Mouse (Mus musculus) gastrocnemius, adult 8-10 months (tissue): ENCODE measurements around the gene Lman1l. TPM values are rescaled to one million over a fixed set of nuclear protein-coding genes. Genes with fewer than 3 reads are reported as not detected.
A peak's percentile ranks its signal among the peaks of the same experiment; 100 is the strongest.

Source experiments
- DNase-seq, 2 experiments: peaks; one replicate each; pipeline ENCODE4 v3.0.0; 2022; ENCODE audit warnings: low spot score in 2 of 2
- total RNA-seq, 4 experiments: library from RNA; stranded (reverse); gene quantifications; 2 replicates each; pipeline ENCODE4 v1.2.4; 2022

Lman1l gene
- total RNA-seq, 4 experiments from 2014 or later: not detected

- DNase-seq: peak; percentile 81 to 89
Measured at GRCm38 (mm10) chr9:57644944-57645893, 24.6 kb upstream of the Lman1l start.

DNA sequence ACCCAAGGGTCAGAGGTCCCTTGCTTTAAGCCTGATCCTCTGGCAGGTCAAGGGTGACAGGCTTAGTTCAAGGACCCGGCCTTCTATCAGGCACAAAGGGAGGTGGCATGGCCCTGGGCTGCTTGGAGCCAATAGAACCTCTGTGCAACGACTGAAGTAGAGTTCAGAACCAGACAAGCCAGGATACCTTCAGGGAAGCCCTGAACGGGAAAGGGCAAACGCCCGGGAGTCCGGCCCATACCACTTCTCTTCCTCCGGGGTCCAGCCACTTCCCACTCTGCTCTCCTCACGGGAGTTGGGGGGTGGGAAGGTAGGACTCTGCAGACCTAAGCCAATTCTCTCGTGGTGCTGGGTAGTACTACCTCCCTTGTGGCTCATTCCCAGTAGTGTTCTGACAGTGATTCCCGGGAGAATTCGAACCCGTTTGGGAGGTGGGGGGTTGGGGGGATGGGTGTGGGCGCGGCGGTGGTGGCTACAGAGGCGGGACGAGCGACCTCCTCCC is 23.9 kb upstream of the Lman1l start:
- DNase-seq: no peak

DNA sequence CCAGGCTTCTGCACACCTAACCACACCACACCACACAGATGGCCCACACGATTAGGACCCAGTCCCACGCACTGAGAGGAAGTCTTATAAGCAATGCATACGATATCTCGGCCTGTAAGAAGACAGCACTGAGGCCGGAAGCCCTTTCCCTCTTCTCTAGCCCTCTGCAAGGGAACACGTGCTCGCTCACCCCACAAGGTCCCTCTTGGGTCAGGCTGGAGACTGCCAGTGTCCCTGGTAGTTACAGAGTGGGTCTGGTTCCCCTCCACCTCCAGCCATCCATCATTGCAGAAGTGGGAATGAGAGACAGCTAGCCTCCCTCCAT is 23.2 kb upstream of the Lman1l start:
- no peak for DNase-seq

DNA sequence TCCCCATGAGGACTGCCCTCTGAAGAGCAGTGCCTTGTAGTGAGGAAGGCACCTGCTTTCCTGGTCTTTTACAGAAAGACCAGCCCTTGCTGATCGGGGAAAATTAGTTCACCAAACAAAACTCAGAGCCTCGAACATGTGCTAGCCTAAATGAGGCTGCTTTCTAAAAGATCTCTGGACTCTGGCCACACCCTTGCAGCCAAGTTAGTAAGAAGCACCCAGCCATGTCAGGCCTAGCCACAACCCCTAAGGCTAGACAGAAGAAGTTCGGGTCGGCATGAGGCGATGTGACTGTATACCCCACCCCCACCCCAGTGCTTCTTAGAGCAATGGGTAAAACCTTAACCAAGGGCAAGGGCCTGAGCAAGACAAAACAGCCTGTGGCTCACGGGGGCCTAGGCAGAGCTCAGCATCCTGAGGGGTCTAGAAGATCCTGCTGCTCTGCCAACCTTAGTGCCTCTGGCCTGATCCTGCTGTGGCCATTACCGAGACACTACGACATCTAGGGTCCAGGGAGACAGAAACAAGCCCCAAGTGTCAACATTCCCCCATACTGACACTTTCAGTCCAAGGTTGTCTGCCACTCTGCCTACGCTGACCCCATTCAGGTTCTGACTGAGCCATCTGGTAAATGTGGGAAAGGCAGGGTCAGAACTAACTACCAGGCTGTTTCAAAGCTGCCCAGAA is 22.7 kb upstream of the Lman1l start:
- DNase-seq: no peak

GRCm38 (mm10) chr9:57641775-57642550 is 21.4 kb upstream of the Lman1l start:
- DNase-seq: no peak

DNA sequence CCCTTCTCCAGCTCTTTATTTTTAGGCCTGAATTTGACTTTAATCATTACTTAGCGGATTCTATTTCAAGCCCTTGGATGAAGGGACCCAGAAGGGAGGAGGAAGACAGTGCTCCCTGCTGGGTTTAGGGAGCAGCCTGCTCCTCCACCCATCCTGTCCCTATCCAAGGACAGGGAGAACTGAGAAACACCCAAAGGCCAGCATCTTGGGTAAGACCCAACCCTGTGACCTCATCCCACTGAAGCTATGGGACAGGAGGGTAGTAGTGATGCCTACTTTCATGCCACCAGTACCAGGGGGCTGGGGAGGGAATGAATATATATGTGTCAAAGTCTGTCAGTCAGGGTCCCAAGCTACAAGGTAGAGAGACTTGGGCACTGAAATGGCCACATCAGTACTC is 20.4 kb upstream of the Lman1l start:
- DNase-seq: no peak

GRCm38 (mm10) chr9:57640384-57640783 is 19.8 kb upstream of the Lman1l start:
- peak; percentile 49 to 60 for DNase-seq

GRCm38 (mm10) chr9:57639661-57640328 is 19.2 kb upstream of the Lman1l start:
- no peak for DNase-seq

- no peak for DNase-seq
Measured at GRCm38 (mm10) chr9:57638651-57639459, 18.3 kb upstream of the Lman1l start.

DNA sequence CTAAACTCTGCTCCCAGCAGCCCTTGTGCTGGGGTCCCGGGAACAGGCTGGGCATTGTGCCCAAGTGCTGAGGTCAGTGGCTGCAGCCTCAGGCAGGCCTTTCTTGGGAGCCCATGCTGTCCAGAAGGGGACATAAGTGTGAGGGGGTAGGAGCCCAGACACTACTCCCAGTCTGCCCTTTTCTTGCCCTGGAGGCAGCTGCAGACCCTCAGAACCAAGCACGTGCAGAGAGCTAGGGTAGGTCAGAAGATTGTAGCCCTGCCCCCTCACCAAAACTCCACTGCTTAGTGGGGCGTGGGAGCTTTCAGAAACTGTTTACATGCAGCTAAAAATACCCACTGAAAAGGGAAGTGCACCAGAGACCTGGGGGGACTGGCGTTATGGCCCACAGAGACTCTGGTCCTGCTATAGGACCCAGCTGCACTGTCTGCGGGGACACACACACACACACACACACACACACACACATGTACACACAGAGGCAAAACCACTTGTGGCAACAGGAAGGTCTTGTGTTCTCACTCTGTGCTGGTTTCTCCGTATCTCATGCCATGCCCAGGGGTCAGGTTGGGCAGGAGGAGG is 17.3 kb upstream of the Lman1l start:
- peak in 1 of 2 experiments; percentile 39 for DNase-seq

DNA sequence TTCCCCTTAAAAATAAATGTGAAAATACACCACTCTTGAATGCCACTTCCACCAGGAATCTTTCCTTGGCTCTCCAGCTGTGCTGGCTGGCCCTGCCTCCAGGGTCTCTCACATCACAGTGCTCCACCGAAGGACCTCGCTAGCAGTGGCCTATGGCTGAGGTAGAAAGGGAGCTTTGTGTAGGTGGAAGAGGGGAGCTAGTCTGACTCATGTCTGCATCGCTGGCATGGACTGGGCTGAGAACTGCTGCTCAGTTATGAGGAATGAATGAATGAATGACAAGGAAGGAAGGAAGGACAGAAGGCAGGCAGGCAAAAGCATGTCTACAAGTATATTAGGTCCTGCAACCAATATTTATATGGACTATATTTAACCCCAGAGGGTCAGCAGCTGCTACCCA is 16.7 kb upstream of the Lman1l start:
- no peak for DNase-seq

- DNase-seq: no peak
Measured at GRCm38 (mm10) chr9:57633481-57634024, 13.0 kb upstream of the Lman1l start.

DNA sequence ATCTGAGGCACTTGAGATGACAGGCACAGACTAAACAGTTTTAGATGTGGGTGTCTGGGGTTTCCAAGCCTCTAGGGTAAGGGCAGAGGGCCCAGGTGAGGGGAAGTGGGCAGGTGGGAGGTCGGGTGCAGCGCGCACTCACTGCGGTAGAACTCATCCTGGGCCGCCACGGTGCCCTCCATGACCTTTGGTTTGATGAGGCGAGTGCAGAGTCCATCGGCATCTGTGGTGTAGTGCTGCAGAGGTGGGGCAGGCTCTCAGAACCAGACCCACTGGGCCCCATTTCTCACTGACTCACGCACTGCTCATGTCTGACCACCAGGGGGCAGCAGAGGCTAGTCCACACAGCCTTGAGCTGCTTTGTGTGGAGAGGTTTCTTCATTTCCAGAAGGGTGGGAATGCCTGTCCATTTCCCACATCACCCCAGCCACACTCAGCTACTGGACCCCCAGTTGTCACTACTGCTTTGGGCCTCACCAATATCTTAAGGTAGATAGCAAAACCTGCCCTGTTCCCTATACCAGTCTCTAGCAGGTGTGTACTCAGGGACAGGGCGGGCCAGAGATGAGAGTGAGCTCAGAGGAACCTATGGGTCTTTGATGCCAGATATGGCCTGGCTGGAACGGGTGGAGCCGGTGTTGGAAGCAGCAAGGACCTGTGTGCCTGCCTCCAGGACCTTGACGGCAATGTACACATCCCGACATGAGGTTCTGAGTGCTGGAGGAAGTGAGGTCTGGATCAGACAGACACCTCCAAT is 8.7 kb upstream of the Lman1l start:
- DNase-seq: peak; percentile 48 to 50

- DNase-seq: no peak
Measured at GRCm38 (mm10) chr9:57628717-57629116, 8.1 kb upstream of the Lman1l start.

DNA sequence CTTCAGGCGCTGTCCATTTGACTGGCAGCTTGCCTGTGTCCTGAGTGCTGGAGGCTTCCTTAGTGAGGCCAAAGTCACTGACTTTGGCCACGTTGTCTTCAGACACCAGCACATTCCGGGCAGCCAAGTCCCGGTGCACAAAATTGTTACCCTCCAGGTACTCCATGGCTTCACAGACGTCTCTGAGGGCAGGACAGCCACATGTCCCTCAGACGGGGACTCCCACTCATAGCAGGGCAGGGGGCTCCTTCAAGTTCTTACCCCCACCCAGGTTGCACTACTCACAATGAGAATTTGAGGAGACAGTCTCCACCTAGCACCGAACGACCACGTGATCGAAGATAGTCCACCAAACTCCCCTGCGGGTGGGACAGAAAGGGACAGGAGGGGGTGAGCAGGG is 7.3 kb upstream of the Lman1l start:
- no peak for DNase-seq

DNA sequence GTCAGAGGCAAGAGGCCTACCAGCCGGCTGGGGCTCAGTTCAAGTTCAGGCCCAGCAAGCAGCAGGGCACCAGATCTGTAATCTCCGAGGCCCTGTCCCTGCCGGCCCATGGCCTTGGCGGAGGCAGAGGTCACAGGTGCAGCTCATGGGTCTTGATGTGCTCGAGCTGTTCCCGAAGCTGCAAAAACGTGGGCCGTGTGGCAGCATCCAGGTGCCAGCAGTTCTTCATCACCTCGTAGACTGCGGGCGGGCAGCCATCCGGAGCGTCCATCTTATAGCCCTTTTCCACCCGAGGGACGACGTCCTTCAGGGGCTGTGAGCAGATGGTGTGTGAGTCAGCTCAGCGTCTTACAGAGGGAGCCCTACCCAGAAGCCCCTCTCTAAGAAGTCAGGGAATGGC is 6.6 kb upstream of the Lman1l start:
- no peak for DNase-seq

DNA sequence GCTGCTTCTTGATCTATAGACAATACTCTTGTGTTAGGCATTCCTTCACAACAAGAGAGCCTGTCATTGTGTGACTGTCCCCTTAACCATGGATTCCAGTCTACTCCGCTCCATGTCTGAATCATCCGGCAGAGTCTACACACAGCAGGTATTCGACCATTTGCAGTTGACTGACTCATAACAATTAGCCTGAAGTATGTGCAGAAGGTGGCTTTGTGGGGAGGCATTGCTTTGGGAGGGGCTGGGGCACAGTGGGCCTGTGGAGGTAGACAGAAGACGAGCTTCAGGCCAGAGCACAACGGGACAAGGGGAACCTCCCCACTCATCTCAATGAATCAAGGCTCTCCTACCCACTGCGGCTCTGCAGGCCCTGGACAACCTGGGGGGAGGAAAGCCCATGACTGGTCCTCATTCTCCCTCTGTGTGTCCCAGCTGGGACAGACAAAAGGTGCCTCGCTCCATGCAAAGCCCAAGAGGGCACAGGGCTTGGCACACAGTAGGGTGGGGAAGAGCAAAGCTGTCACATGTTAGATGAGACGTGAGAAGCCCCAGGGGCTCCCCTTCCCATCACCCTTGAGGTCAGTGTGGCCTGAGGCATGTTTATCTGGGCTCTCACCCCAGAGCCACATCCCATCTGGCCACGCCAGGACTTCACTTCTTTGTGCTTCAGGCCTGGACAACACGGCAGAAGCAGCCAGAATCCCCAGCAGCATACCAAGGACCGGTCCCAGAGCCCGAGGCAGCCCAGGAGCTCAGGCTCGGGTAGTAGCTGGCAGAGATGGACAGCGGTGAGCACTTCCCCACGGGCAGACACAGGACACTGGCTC is 5.3 kb upstream of the Lman1l start:
- DNase-seq: no peak

- no peak for DNase-seq
Measured at GRCm38 (mm10) chr9:57624295-57624694, 3.7 kb upstream of the Lman1l start.
